Mouse (Mus musculus) myocyte (in vitro differentiated cells): ENCODE measurements around the gene Aox2. TPM values are rescaled to one million over a fixed set of nuclear protein-coding genes. Genes with fewer than 3 reads are reported as not detected.
A peak's percentile ranks its signal among the peaks of the same experiment; 100 is the strongest.

Experiments used
- H3K27me3 ChIP-seq: one replicate; pipeline ENCODE4 v1.6.1; 2011; ENCODE audit not compliant: control insufficient read depth, insufficient read depth, insufficient read length
- H3K36me3 ChIP-seq: one replicate; pipeline ENCODE4 v1.6.1; 2011; ENCODE audit not compliant: control insufficient read depth, insufficient read depth
- H3K4me2 ChIP-seq: one replicate; pipeline ENCODE4 v1.6.1; 2011; ENCODE audit warnings: low read depth, control low read depth
- H3K4me3 ChIP-seq: one replicate; pipeline ENCODE4 v1.5.1; 2011; ENCODE audit warnings: mild to moderate bottlenecking, control low read depth, moderate library complexity
- H3K79me2 ChIP-seq: one replicate; pipeline ENCODE4 v1.6.1; 2011; ENCODE audit not compliant: control insufficient read depth, insufficient read depth
- H3ac ChIP-seq: one replicate; pipeline ENCODE4 v1.6.1; 2011; ENCODE audit not compliant: control insufficient read depth, insufficient read length
- CEBPB ChIP-seq: IDR thresholded peaks from 2 replicates; pipeline ENCODE4 v1.6.1; 2011; ENCODE audit warnings: mild to moderate bottlenecking, moderate library complexity; ENCODE audit not compliant: poor library complexity, insufficient read depth, severe bottlenecking
- E2F4 ChIP-seq: IDR thresholded peaks from one replicate; pipeline ENCODE4 v1.6.1; 2011; ENCODE audit warnings: mild to moderate bottlenecking, control low read depth, moderate library complexity; ENCODE audit not compliant: insufficient read depth
- MAX ChIP-seq: IDR thresholded peaks from one replicate; pipeline ENCODE4 v1.6.1; 2011; ENCODE audit warnings: low read depth, mild to moderate bottlenecking, control low read depth
- MYOD1 ChIP-seq, 3 experiments: IDR thresholded peaks; one replicate each; pipeline ENCODE4 v1.6.1; 2011; ENCODE audit warnings: control low read depth in 2 of 3, low read depth in 2 of 3, mild to moderate bottlenecking in 2 of 3, moderate library complexity in 1 of 3; ENCODE audit not compliant: insufficient read length in 2 of 3, control insufficient read depth in 1 of 3
- MYOG ChIP-seq, 3 experiments: IDR thresholded peaks; one replicate each; pipeline ENCODE4 v1.6.1; 2011; ENCODE audit warnings: control low read depth in 2 of 3, low read depth in 2 of 3, mild to moderate bottlenecking in 2 of 3; ENCODE audit not compliant: insufficient read length in 2 of 3, control insufficient read depth in 1 of 3, insufficient read depth in 1 of 3
- POLR2A ChIP-seq: IDR thresholded peaks from one replicate; pipeline ENCODE4 v1.6.1; 2011; ENCODE audit warnings: low read depth, mild to moderate bottlenecking, control low read depth, moderate library complexity; ENCODE audit not compliant: insufficient read length
- POLR2AphosphoS2 ChIP-seq: IDR thresholded peaks from one replicate; pipeline ENCODE4 v1.6.1; 2011; ENCODE audit warnings: low read depth, control low read depth; ENCODE audit not compliant: insufficient read length
- REST ChIP-seq: IDR thresholded peaks from one replicate; pipeline ENCODE4 v1.6.1; 2011; ENCODE audit warnings: mild to moderate bottlenecking, control low read depth, moderate library complexity; ENCODE audit not compliant: insufficient read depth, insufficient read length
- SRF ChIP-seq: IDR thresholded peaks from one replicate; pipeline ENCODE4 v1.6.1; 2011; ENCODE audit warnings: low read depth; ENCODE audit not compliant: control insufficient read depth, insufficient read length
- TCF12 ChIP-seq: IDR thresholded peaks from one replicate; pipeline ENCODE4 v1.6.1; 2011; ENCODE audit warnings: mild to moderate bottlenecking, control low read depth; ENCODE audit not compliant: poor library complexity, insufficient read depth, severe bottlenecking
- TCF3 ChIP-seq: IDR thresholded peaks from one replicate; pipeline ENCODE4 v1.6.1; 2011; ENCODE audit warnings: low read depth, control low read depth; ENCODE audit not compliant: insufficient read length
- USF1 ChIP-seq: IDR thresholded peaks from one replicate; pipeline ENCODE4 v1.6.1; 2011; ENCODE audit warnings: low read depth, mild to moderate bottlenecking, control low read depth, moderate library complexity
- polyA plus RNA-seq: library from polyadenylated mRNA; unstranded; fragments of >200 nt; fragmentation: generic; extraction: Trizol; gene quantifications from one replicate; pipeline ENCODE4 v1.2.1, GENCODE M21; 2012; ENCODE audit warnings: missing spikeins

Gene Aox2
- polyA plus RNA-seq, 1 experiment, result not detected

GRCm38 (mm10) chr1:58346159-58346558 is 68.0 kb downstream of the Aox2 start:
- Histone ChIP-seq H3ac (no peak overlapping the region), H3K36me3 (no peaks in the 10 kb centered on the region), H3K4me2 (no peak overlapping the region), H3K4me3 (no peak overlapping the region), H3K27me3 (no peaks in the 10 kb centered on the region), H3K79me2 (no peaks in the 10 kb centered on the region)
- no peak for TF ChIP-seq POLR2A
- no peak for TF ChIP-seq E2F4
- no peak for TF ChIP-seq TCF3
- TF ChIP-seq MAX, result no peak
- no peak for TF ChIP-seq MYOG (IDR thresholded peaks at IDR 0.05; ENCODE audit: control insufficient read depth in 1 of 3, insufficient read depth in 1 of 3, insufficient read length in 2 of 3, low read depth in 2 of 3)
- TF ChIP-seq REST, result no peak
- no peak for TF ChIP-seq SRF
- no peak for TF ChIP-seq TCF12
- no peak for TF ChIP-seq USF1
- TF ChIP-seq POLR2AphosphoS2, result no peak
- no peak for TF ChIP-seq CEBPB
- no peak for TF ChIP-seq MYOD1 (IDR thresholded peaks at IDR 0.05; ENCODE audit: control insufficient read depth in 1 of 3, insufficient read length in 2 of 3, low read depth in 2 of 3)

GRCm38 (mm10) chr1:58348712-58349111 is 70.6 kb downstream of the Aox2 start:
- Histone ChIP-seq H3K36me3 (no peaks in the 10 kb centered on the region), H3ac (no peak overlapping the region), H3K27me3 (no peaks in the 10 kb centered on the region), H3K4me2 (no peak overlapping the region), H3K79me2 (no peaks in the 10 kb centered on the region), H3K4me3 (no peak overlapping the region)
- no peak for TF ChIP-seq TCF12
- TF ChIP-seq USF1, result no peak
- no peak for TF ChIP-seq MYOG (IDR thresholded peaks at IDR 0.05; ENCODE audit: control insufficient read depth in 1 of 3, insufficient read depth in 1 of 3, insufficient read length in 2 of 3, low read depth in 2 of 3)
- TF ChIP-seq TCF3, result no peak
- no peak for TF ChIP-seq MAX
- no peak for TF ChIP-seq MYOD1 (IDR thresholded peaks at IDR 0.05; ENCODE audit: control insufficient read depth in 1 of 3, insufficient read length in 2 of 3, low read depth in 2 of 3)
- no peak for TF ChIP-seq POLR2A
- TF ChIP-seq CEBPB, result no peak
- no peak for TF ChIP-seq SRF
- no peak for TF ChIP-seq REST
- no peak for TF ChIP-seq E2F4

GRCm38 (mm10) chr1:58353238-58353893 is 75.2 kb downstream of the Aox2 start:
- Histone ChIP-seq H3ac (no peak overlapping the region), H3K27me3 (no peaks in the 10 kb centered on the region), H3K4me2 (peak overlapping the region; percentile 35), H3K36me3 (no peaks in the 10 kb centered on the region), H3K4me3 (no peak overlapping the region), H3K79me2 (no peaks in the 10 kb centered on the region)
- TF ChIP-seq MYOG (IDR thresholded peaks at IDR 0.05; ENCODE audit: control insufficient read depth in 1 of 3, insufficient read depth in 1 of 3, insufficient read length in 2 of 3, low read depth in 2 of 3), result no peak
- no peak for TF ChIP-seq MYOD1 (IDR thresholded peaks at IDR 0.05; ENCODE audit: control insufficient read depth in 1 of 3, insufficient read length in 2 of 3, low read depth in 2 of 3)
- TF ChIP-seq CEBPB, result no peak
- no peak for TF ChIP-seq MAX
- no peak for TF ChIP-seq USF1
- no peak for TF ChIP-seq SRF

DNA sequence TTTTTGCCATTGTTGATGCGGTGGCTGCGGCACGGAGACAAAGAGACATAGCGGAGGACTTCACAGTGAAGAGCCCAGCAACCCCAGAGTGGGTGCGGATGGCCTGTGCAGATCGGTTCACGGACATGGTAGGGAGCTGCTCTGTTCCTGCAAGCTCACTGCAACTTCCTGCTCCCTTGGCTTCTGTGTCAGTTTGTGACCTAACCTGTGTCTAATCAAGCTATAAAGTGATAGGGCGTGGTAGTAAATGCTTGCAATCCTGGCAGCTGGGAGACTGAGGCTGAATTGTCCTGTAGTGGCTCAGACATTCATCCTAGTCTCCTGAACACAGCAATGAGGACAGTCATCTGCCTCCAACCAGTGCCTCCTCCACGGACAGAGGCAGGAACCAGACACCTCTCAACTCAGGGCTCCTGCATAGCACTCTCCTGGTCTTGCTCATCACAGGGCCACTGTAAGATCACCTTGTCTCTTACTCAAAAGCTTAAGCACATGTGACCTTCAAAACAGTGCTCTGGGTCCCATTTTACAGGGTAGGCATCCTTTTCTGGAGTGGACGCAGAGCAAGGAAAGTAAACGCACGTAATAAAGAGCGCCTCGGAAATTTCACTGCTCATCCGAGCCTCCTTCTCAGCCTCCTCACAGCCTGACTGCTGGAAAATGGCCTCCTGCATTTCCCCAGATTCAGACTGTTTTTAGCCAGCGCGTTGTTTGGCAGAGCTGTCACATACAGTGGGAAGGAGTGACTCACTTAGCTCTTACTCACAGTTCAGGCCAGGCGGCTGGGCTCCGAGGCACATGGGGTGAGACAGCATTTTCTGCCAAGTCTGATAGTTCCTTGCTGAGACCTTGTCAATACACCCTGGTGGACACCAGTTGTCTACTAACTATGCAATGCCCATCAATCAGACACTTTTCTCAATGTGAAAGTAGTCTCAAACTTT is 81.1 kb downstream of the Aox2 start:
- Histone ChIP-seq H3K4me3 (no peak overlapping the region), H3ac (no peak overlapping the region), H3K79me2 (no peaks in the 10 kb centered on the region), H3K36me3 (no peaks in the 10 kb centered on the region), H3K4me2 (peak overlapping the region; percentile 82), H3K27me3 (no peaks in the 10 kb centered on the region)
- TF ChIP-seq MYOD1 (IDR thresholded peaks at IDR 0.05; ENCODE audit: control insufficient read depth in 1 of 3, insufficient read length in 2 of 3, low read depth in 2 of 3) (peak in 1 of 3 experiments; percentile 44), TCF3 (no peak), MYOG (IDR thresholded peaks at IDR 0.05; ENCODE audit: control insufficient read depth in 1 of 3, insufficient read depth in 1 of 3, insufficient read length in 2 of 3, low read depth in 2 of 3) (peak in 1 of 3 experiments; percentile 29), CEBPB (no peak), USF1 (no peak), TCF12 (no peak)
